Mouse (Mus musculus) kidney, postnatal 25 days (tissue): ENCODE measurements at regions not wholly inside any gene's neighbourhood (a gene's known extent, or its start where the extent isn't known, plus 50 kb on each side); places are given as distances from the start of the nearest gene placed in this dataset.
A peak's percentile ranks its signal among the peaks of the same experiment; 100 is the strongest.
"Not testable (repeated sequence)": the region's sequence is repeated elsewhere in the genome, so short reads cannot be mapped to it uniquely, and the experiment has no call there.

Source experiments
- DNase-seq, 2 experiments: peaks; one replicate each; pipeline ENCODE4 v3.0.0; 2021; ENCODE audit warnings: mixed read lengths in 2 of 2

- no peak for DNase-seq
These were observed 78.1 kb upstream of the Xcl1 start for GRCm38 (mm10) chr1:165013428-165013827.

GRCm38 (mm10) chr1:165012376-165012775 lies 77.0 kb upstream of the Xcl1 start:
- DNase-seq, result peak in 1 of 2 experiments; percentile 16

GRCm38 (mm10) chr1:164999515-164999914 lies 64.2 kb upstream of the Xcl1 start:
- DNase-seq, result peak; percentile 9 to 35

- DNase-seq, result no peak
These were observed 63.3 kb upstream of the Xcl1 start for GRCm38 (mm10) chr1:164998621-164999020.

- DNase-seq, result no peak
These were observed 62.3 kb upstream of the Xcl1 start for GRCm38 (mm10) chr1:164997660-164998059.

GRCm38 (mm10) chr1:164994247-164994660 lies 58.9 kb upstream of the Xcl1 start:
- no peak for DNase-seq

- not testable (repeated sequence) for DNase-seq
These were observed 58.0 kb upstream of the Xcl1 start for GRCm38 (mm10) chr1:164993175-164993875.

GRCm38 (mm10) chr1:164988982-164989381 lies 53.7 kb upstream of the Xcl1 start:
- no peak for DNase-seq

- no peak for DNase-seq
These were observed 52.9 kb upstream of the Xcl1 start for GRCm38 (mm10) chr1:164988191-164988590.

GRCm38 (mm10) chr1:164985521-164985920 lies 50.2 kb upstream of the Xcl1 start:
- not testable (repeated sequence) for DNase-seq
